Mouse (Mus musculus): ENCODE results near the gene Gsto2. TPM values are rescaled to one million over a fixed set of nuclear protein-coding genes. Genes with fewer than 3 reads are reported as not detected.
"Not testable (repeated sequence)": the region's sequence is repeated elsewhere in the genome, so short reads cannot be mapped to it uniquely, and the experiment has no call there.

Gsto2 gene
- 1 to 10 TPM; 1.4 to 1.7 TPM for total RNA-seq (2021)
- long read RNA-seq, experiment 1, partial matches to known transcripts, result 0 of 2 reads
- long read RNA-seq, experiment 1, other reads (novel, unspliced or antisense), result 0 of 2 reads
- long read RNA-seq, experiment 2, partial matches to known transcripts, result 0 of 2 reads
- long read RNA-seq, experiment 2, other reads (novel, unspliced or antisense), result 0 of 2 reads

- intact Hi-C loops (cut with DNase I), result loop anchor here (1.0 kb wide), 1 partner anchor 10 kb away; no protein-coding TSS in a partner anchor
- peak; percentile 95 to 96 for DNase-seq (ENCODE audit: low spot score in 2 of 2)
These were observed at the start of gene Gsto2 for GRCm38 (mm10) chr19:47865353-47865947. Gene Gsto2 (plus strand): TSS chr19:47865534.

- intact Hi-C loops (cut with DNase I), result no loop called here
- DNase-seq (ENCODE audit: low spot score in 2 of 2), result peak in 1 of 2 experiments; percentile 25
These were observed 47.6 kb upstream of the Gsto2 start for GRCm38 (mm10) chr19:47817692-47818091.

- intact Hi-C loops (cut with DNase I), result loop anchor here (1.0 to 10.0 kb wide), 3 partner anchors 162 to 466 kb away; no protein-coding TSS in a partner anchor
- peak; percentile 80 to 82 for DNase-seq (ENCODE audit: low spot score in 2 of 2)
These were observed 44.4 kb upstream of the Gsto2 start for GRCm38 (mm10) chr19:47820832-47821493.

- DNase-seq (ENCODE audit: low spot score in 2 of 2), result no peak
- intact Hi-C loops (cut with DNase I), result loop anchor here (1.0 to 10.0 kb wide), 3 partner anchors 162 to 467 kb away; no protein-coding TSS in a partner anchor
These were observed 43.9 kb upstream of the Gsto2 start for GRCm38 (mm10) chr19:47821494-47821872.

- DNase-seq (ENCODE audit: low spot score in 2 of 2), result no peak
- intact Hi-C loops (cut with DNase I), result loop anchor here (10.0 kb wide), 1 partner anchor 467 kb away; no protein-coding TSS in a partner anchor
These were observed 43.1 kb upstream of the Gsto2 start for GRCm38 (mm10) chr19:47822143-47822796.

- DNase-seq (ENCODE audit: low spot score in 2 of 2), result no peak
- intact Hi-C loops (cut with DNase I), result loop anchor here (10.0 kb wide), 1 partner anchor 469 kb away; no protein-coding TSS in a partner anchor
These were observed 41.3 kb upstream of the Gsto2 start for GRCm38 (mm10) chr19:47824026-47824425.

- intact Hi-C loops (cut with DNase I), result loop anchor here (10.0 kb wide), 1 partner anchor 475 kb away; no protein-coding TSS in a partner anchor
These were observed 35.4 kb upstream of the Gsto2 start for GRCm38 (mm10) chr19:47829913-47830450.

GRCm38 (mm10) chr19:47831111-47831510, 34.2 kb upstream of the Gsto2 start:
- no peak for DNase-seq (ENCODE audit: low spot score in 2 of 2)
- intact Hi-C loops (cut with DNase I), result no loop called here

More at GRCm38 (mm10) chr19:47829913-47830450, 35.4 kb upstream of the Gsto2 start:
- DNase-seq (ENCODE audit: low spot score in 2 of 2), result no peak

GRCm38 (mm10) chr19:47832316-47832715, 33.0 kb upstream of the Gsto2 start:
- intact Hi-C loops (cut with DNase I), result no loop called here

GRCm38 (mm10) chr19:47834614-47835013, 30.7 kb upstream of the Gsto2 start:
- intact Hi-C loops (cut with DNase I), result no loop called here

More at GRCm38 (mm10) chr19:47832316-47832715, 33.0 kb upstream of the Gsto2 start:
- no peak for DNase-seq (ENCODE audit: low spot score in 2 of 2)

GRCm38 (mm10) chr19:47835776-47836175, 29.6 kb upstream of the Gsto2 start:
- intact Hi-C loops (cut with DNase I), result no loop called here
- no peak for DNase-seq (ENCODE audit: low spot score in 2 of 2)

More at GRCm38 (mm10) chr19:47834614-47835013, 30.7 kb upstream of the Gsto2 start:
- no peak for DNase-seq (ENCODE audit: low spot score in 2 of 2)

- intact Hi-C loops (cut with DNase I), result no loop called here
- peak; percentile 53 to 58 for DNase-seq (ENCODE audit: low spot score in 2 of 2)
These were observed 28.4 kb upstream of the Gsto2 start for GRCm38 (mm10) chr19:47836701-47837526.

GRCm38 (mm10) chr19:47837527-47837901, 27.8 kb upstream of the Gsto2 start:
- intact Hi-C loops (cut with DNase I), result no loop called here
- DNase-seq (ENCODE audit: low spot score in 2 of 2), result no peak

- DNase-seq (ENCODE audit: low spot score in 2 of 2); intact Hi-C loops (cut with DNase I): not testable (repeated sequence)
These were observed 24.1 kb upstream of the Gsto2 start for GRCm38 (mm10) chr19:47841234-47841633.

- DNase-seq (ENCODE audit: low spot score in 2 of 2), result no peak
- intact Hi-C loops (cut with DNase I), result no loop called here
These were observed 15.6 kb upstream of the Gsto2 start for GRCm38 (mm10) chr19:47849735-47850134.

GRCm38 (mm10) chr19:47852131-47852530, 13.2 kb upstream of the Gsto2 start:
- DNase-seq (ENCODE audit: low spot score in 2 of 2); intact Hi-C loops (cut with DNase I): not testable (repeated sequence)

GRCm38 (mm10) chr19:47853053-47853452, 12.3 kb upstream of the Gsto2 start:
- intact Hi-C loops (cut with DNase I), result no loop called here
- no peak for DNase-seq (ENCODE audit: low spot score in 2 of 2)

- intact Hi-C loops (cut with DNase I), result no loop called here
- DNase-seq (ENCODE audit: low spot score in 2 of 2), result no peak
These were observed 11.2 kb upstream of the Gsto2 start for GRCm38 (mm10) chr19:47853951-47854795.
